Mouse (Mus musculus) ES-CJ7 (cell line): ENCODE results near the gene Smg1.
A peak's percentile ranks its signal among the peaks of the same experiment; 100 is the strongest.

ENCODE experiments used
- DNase-seq: peaks from one replicate; pipeline ENCODE4 v3.0.0; 2011; ENCODE audit warnings: low read depth, low spot score

The Smg1 gene

DNA sequence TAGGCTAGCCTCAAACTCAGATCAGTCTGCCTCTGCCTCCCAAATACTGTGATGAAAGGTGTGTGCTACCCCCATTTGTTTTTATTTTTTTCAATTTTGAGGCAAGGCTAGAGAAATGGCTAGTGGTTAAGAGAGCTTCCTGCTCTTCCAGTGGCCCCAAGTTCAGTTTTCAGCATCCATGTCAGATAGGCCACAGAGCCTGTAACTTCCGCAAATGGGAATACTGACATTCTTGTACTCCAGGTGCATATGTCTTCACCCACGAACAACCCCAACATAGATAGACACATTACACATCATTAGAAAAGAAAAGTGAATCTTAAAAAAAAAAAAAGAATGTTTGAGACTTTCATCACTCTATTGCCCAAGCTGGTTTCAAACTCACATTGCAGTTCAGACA is 6.1 kb upstream of the Smg1 start:
- no peak for DNase-seq

GRCm38 (mm10) chr7:118248069-118248468 is 4.6 kb upstream of the Smg1 start:
- no peak for DNase-seq

GRCm38 (mm10) chr7:118245260-118245659 is 1.8 kb upstream of the Smg1 start:
- no peak for DNase-seq

GRCm38 (mm10) chr7:118242911-118243412 is 508 bp downstream of the Smg1 start:
- DNase-seq = no peak

- no peak for DNase-seq
These were observed 1.2 kb downstream of the Smg1 start for GRCm38 (mm10) chr7:118242309-118242708.

DNA sequence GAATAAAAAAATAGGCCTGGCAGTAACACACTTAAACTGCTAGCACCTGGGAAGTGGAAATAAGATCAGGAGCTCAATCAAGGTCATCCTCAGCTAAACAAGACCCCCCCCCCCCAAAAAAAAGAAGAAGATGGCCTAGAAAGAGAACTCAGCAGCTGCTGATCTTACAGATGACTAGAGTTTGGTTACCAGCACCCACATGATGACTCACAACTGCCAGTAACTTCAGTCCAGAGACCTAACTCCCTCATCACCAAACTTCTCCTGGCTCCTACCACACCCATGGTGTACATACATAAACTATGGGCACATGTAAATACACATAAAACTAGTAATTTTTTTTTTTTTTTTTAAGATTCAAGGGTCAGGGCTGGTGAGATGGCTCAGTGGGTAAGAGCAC is 3.1 kb downstream of the Smg1 start:
- no peak for DNase-seq

GRCm38 (mm10) chr7:118239996-118240395 is 3.5 kb downstream of the Smg1 start:
- peak; percentile 27 for DNase-seq

DNA sequence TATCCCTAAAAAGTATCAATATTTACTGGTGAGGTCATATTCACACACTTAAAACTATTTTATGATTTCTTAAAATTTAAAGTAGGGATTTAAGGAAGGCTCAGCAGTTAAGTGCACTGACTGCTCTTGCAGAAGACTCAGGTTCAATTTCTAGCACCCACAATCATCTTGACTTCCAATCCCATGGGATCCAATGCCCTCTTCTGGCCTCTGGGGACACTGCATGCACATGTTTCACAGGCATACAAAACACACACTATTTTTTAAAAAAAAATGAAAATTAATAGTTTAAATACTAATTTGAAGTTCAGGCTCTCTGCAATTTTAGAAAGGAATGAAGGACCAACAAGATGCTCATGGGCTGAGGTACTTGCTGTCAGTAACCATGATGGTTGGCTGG is 6.5 kb downstream of the Smg1 start:
- no peak for DNase-seq

DNA sequence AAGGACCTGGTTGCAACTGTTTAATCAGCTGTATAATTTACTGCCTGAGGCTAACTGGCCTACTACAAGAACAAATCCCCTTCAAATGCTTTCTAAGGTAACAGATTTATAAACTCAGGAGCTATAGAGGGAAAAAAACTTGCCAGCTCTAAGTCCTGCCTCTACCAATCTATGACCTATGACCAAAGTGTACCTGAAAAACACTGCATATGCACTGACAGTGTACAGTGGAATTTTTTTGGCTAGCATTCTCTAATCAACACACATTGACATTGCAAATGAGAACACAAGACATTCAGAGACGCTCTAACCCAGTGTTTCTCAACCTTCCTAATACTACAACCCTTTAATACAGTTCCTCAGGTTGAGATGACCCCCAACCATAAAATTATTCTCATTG is 9.2 kb downstream of the Smg1 start:
- no peak for DNase-seq

- DNase-seq = no peak
These were observed 10.9 kb downstream of the Smg1 start for GRCm38 (mm10) chr7:118232613-118233012.

DNA sequence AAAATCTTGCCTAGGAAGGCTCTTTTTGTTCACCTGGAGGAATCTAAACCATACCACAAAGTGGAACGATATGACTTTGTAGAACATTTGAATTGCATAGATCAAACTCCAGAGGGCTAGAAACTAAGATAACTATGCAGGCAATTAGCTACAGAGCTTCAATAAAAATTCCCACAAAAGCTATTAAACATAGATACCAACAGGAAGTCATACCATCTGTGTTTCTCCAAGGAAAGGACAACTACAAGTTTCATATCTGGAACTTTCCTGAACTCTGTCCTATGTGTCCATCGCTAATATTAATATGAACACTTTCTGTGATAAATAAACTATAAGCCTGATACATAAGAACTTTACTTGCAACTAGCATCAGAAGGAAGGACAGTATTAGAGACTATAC is 23.7 kb downstream of the Smg1 start:
- no peak for DNase-seq

DNA sequence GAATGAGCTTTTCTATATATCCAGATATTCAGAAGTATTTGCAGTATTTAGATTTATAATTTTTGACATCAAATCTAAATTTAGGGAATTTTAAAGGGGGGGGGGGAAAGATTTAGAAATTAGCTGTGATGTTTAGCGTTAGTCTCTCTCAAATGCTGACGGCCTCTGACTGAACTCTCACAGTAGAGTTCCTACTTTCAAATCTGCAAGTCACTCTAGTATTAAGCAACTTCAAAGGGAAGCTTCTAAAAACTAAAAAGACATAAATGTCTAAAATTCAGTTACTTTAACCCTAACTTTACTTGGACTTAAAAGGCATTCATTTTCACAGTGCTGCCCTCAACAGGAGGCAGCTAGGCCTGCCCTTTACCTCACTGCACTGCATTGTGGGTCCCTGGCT is 37.1 kb downstream of the Smg1 start:
- no peak for DNase-seq

GRCm38 (mm10) chr7:118195756-118196155 is 47.7 kb downstream of the Smg1 start:
- DNase-seq = no peak

DNA sequence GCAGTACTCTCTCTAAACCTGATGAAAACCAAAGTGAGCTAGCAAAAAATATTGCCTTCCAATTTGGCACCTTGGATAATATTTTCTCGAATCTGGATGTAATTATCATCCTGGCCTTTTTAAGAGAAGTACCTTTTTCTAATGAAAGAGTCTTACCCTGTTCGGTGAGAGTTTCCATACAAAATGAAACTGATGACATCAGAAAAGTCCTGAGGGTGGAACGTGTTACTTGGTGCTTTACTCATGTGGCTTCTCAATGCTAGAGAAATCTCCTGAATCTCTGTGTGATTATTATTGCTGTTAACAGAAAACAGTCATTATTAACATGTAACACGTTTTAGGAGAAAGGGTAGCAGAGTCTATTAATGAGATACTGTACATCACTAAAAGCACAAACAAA is 57.6 kb downstream of the Smg1 start:
- no peak for DNase-seq

DNA sequence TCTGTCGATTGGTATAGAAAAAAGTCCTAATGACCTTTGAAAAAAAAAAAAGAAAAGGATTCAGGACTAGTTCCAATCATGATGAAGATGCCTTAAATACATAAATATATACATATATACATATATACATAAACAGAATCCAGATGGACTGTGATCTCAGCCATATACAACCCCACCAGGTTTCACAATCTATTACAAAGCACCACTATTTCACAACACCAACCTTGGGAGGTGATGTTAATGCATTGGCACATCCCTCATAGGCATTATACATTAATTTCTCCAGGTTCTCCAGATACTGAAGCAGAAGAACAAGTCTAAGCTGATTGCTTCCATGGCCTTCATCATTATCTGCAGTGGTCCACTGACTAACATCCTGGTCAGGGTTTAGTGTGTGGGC is 58.9 kb downstream of the Smg1 start:
- DNase-seq = no peak

- DNase-seq = no peak
These were observed 62.3 kb downstream of the Smg1 start for GRCm38 (mm10) chr7:118181123-118181522.

DNA sequence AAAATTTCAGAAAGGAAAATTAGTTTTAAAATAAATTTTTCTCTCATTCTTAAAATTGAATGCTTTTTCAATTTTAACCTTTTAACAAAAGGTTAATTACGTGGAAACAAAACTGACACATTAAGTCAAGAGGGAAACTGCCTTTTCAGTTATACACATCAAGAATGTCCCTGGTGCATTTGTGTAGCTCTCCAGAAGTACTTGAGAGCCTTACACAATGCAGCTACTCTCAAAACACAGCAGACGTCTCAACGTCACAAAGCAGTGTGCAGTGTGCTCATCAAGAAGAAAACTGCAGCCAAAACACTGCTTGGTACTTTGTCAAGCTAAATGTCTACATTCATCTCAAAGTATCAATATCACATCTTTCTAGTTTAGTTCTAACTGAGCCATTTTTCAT is 63.7 kb downstream of the Smg1 start:
- no peak for DNase-seq

DNA sequence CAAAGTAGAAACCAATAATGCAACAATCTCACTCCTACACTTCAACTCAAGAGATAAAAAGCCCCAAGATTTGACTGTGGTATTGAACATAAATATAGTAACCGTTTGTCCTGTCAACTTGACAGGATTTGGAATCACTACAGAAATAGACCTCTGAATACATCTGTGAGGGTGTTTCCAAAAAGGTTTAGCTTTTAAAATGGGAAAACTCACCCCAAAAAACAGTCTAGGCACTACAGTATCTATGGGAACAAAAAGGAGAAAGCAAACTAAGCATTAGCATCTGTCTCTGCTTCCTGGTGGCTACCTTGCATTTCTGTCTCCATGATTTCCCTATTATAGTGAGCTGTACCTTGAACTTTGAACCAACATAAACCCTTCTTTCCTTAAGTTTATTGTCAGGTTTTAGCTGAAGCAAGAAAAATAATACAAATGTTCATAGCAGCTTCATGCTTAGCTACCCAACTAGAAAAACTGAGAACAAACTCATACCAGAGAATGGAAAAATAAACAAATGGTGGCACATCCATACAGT is 67.6 kb downstream of the Smg1 start:
- DNase-seq = no peak

GRCm38 (mm10) chr7:118170125-118170524 is 73.3 kb downstream of the Smg1 start:
- peak; percentile 17 for DNase-seq

- DNase-seq = peak; percentile 21
These were observed 80.5 kb downstream of the Smg1 start for GRCm38 (mm10) chr7:118163006-118163405.

DNA sequence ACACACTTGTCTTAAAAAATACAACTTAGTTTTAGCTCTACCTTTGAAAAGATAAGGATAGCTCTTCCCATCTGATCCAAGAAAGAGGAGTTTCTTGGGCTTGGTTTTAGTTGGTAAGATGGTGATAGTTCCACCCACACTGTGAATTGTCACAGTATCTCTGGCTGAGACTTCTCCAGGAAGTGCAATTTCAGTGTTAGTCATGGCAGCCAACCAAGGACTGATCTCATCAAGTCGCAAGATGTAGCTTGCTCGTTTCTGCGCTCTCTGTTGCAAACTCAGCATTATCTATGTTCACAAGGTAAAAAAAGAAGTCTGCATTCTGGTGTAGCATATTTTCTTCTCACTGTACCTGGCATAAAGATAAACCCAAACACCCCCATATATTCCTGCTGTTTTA is 83.3 kb downstream of the Smg1 start:
- DNase-seq = no peak

DNA sequence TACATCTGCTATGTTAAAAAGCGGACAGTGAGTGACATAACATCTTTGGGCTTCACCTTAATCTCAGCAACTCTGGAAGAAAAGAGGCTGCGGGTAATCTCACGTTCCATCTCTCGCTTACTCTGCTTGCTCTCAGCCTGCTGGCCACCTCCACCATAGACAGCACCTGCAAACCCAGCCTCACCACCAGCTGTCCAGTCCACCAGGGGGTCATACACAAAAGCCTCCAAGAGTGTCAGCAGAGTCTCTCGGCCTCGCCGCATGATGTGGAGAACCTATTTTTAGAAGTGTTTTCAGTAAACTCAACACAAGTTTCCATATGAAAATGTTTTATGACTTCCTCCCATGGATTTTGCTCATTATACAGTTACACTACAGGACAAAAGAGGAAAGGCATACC is 87.0 kb downstream of the Smg1 start:
- DNase-seq = no peak

- DNase-seq = no peak
These were observed 89.3 kb downstream of the Smg1 start for GRCm38 (mm10) chr7:118154150-118154549.

- DNase-seq = no peak
These were observed 99.9 kb downstream of the Smg1 start for GRCm38 (mm10) chr7:118143602-118144001.
